Mouse (Mus musculus) adrenal gland, adult 2 months (tissue): ENCODE results near the gene Krt18. TPM values are rescaled to one million over a fixed set of nuclear protein-coding genes. Genes with fewer than 3 reads are reported as not detected.

Experiments used
- DNase-seq: peaks from one replicate; pipeline ENCODE4 v3.0.0; 2021
- polyA plus RNA-seq: library from polyadenylated mRNA; depleted of rRNA; stranded (reverse); fragments of >200 nt; gene quantifications from 2 replicates; pipeline ENCODE4 v1.2.3, GENCODE M21; 2012
- total RNA-seq, 2 experiments: library from RNA; stranded (reverse); gene quantifications; 2 replicates each; pipeline ENCODE4 v1.2.3; 2021

Gene Krt18
- total and polyA plus RNA-seq, 3 experiments, result 0.61 to 2.5 (median 1.6) TPM

DNA sequence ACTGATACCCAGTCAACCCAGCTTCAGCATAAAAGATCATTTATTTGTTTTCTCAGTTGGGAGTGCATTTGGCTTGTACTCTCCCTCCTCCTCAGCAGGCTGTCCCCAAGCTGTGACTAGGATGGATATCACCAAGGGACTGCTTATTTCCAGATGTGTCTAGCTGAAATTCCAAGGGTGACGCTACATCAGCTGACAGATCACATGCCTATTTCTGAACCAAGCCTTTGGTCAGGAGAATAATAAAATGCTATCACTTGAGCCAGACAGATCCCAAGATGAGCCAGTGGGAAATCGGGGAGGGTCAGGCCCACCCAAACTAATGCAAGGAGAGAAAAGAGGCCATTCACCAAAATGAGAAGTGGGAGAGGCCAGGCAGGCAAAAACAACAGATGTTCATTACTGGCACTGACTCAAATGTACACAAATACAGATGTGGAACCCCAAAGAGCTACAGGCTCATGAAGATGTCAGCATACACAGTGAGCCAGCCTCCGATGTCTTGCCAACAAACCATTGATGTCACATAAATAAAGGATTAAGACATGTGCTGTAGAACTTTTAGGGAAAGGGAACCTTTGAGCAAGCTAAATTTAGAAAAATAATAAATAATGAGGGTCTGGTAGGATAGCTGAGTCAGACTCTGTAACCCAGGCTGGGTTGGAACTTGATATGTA lies 17.3 kb upstream of the Krt18 start:
- no peak for DNase-seq

DNA sequence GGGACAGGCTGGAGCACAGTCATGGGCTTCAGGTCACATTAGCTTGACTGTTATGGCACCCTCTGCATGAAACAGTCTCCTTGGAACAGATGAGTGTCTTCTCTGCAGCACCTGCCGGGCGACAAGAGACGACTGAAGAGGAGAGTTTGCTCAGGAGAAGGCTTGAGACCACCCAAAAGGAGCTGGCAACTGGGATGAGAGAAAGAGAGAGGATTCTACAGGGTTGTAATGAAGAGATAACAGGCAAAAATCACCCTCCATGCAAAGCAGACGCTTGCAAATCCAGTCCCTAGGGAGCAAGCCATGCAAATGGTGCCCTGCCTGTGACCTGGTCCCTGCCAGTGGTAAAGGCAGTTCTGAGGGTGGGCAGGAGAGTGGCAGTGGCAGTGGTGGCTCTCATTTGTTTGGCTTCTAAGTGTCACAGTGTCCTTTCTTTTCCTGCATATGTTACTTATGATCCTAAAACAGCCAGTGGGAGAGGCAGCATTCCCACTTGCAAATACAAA lies 15.7 kb upstream of the Krt18 start:
- no peak for DNase-seq

DNA sequence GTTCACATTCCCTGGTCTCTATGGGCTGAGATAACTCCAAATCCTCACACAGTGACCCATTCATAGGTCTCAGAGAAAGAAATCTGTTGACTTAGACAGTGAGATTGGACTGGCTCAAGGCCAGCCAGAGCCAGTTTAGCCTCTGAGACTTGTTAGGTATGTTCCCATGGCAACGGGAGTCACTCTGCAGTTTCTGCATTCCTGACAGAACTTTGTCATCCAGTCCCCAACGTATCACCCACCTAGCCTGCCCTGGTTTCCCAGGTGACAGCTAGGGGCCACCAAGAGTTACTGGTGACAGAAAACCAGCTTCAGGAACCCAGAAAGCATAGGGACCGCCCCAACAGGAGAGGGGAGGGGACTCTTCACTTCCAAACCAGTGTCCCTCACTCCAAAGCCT lies 14.3 kb upstream of the Krt18 start:
- no peak for DNase-seq

DNA sequence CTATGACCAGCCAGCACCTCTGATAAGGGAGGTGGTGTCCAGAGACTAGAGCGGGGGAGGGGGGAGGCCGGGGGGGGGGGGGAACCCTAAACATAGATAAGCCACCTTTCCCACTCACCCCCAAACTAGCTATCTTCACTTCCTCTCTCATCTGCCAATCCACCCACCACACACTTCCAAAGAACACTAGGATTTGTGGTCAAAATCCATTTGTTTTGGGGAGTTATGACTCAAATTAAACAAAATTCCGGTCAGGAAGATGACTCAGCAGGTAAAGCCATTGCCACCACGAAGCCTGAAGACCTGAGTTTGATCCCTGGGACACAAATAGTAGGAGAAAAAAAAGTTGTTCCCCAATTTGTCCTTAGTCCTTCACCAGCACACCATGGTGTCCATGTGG lies 13.1 kb upstream of the Krt18 start:
- no peak for DNase-seq

DNA sequence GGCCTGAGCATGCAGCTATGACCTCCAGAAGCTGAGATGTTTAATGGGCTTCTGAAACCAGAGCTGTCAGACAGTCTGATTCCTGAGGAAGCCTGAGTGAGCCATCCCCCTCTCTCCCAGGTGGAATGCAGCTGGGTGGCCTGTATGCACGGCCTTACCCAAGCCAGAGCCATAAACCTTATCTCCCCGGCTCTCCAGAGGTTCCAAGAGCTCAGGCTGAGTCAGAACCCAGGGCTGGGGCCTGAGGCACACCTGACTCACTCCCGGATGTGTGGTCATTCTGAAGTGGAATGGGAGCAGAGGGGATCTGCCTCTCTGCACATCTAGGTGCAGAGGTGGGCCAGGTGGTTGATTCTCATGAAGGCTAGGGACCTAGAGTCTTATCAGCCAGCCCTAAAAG lies 11.9 kb upstream of the Krt18 start:
- peak; percentile 49 for DNase-seq

DNA sequence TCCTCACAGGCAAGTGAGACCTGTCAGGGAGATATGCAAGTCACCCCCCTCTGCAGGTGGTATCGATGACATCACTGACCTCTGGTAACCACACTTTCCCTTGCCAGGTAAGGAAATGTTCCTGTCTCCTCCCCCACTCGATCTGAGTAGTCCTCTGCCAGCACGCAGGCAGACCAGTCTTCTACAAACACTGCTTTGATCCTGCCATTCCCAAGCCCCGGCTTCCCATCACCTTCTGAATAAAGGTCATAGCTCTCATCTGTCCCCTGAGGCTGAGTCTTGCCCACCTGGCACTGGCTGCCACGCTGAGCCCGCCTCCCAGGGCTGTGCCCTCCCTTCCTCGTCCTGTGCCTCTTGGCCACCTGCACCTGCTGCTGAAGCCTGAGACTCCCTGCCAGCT lies 11.2 kb upstream of the Krt18 start:
- no peak for DNase-seq

DNA sequence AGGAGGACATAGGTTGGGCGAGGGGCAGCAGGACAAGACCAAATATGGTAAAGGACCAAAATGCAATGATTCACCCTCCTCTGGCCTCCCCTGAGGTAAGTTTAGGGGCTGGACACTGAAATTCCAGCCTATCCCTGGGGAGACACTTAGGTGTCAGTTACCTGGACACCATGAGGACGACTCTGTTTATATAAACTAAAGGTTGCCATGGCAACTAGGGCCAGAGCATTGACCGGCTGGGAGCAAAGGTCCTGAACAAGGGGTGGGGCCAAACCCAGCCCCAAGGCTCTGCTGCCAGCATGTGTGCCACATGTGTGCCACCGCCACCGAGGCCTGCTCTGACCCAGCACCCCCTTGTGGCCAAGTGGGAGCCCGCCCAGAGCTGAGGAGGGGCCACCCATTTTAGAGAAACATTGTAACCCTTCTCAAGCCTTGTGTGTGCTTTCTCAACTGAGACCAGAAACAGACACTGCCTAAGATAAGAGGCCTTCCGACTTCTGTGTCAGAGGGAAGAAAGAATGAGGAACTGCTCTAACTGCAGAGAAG lies 10.0 kb upstream of the Krt18 start:
- no peak for DNase-seq

DNA sequence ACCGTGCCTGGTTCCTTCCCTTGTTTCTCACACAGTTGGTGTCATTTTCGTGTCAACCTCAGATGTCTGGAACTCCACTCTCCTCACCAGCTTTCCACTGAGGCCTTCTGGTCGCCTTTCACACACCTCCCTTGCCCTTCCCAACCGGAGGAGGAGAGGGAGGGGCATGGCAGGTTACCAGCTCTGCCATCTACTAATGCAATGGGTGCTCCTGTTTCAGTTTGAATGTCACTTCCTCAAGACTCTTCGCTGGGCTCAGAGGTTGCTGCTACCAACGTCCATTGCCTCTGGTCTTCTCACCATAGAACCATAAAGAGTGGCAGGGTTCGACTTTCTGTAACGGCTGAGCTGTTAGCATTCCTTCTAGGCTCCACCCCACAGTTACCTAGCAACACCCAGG lies 5.5 kb upstream of the Krt18 start:
- no peak for DNase-seq

DNA sequence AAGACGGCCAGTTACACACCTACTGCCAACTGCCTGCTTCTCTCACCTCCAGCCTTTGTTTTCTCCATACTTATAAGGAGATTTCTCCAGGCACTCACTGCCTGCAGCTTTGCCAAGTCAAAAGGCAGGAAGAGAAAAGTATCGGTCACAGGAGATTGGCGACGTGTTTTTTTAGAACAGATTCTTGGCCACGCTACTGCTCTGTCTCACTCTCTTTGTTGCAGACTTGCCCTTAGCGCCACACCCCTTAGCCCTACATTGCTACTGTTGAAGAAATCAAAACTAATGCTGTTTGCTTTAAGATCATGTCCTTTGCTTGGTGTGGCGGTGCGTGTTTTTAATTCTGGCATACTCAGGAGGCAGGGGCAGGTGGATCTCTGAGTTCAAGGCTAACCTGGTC lies 4.1 kb upstream of the Krt18 start:
- DNase-seq, result no peak

DNA sequence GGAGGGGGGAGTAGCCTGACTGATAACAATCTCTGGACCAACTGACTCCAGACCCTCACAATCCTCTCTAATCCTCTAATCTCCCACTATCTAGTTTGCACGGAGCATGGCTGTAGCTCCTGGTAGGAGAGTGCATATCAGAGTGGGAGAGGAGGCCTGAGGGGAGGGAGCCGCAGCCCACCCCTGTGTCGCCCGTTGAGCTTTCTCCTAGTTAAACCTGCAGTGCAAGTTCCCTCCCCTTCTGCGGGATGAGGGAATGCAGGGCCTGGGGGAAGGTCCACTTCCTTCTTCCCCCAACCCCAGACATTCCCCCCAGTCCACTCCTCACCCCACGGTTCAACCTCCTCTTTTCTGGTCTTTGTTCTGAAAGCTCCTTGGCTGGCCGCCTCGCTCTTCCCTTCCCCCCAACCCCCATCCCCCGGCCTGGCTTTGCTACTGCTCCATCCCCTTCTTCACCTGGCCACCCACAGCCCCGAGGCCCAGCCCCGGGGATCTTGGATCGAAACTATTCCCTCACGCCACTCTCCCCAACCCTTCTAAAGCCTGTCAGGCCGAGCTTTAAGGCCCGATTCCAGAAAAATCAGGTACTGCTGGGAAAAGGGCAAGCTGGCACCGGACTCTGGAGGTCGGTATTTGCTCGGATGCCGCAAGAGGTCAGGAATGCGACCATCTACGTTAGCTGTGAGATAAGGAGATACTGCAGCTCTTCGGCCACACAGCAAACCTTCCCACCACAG lies 2.7 kb upstream of the Krt18 start:
- no peak for DNase-seq

DNA sequence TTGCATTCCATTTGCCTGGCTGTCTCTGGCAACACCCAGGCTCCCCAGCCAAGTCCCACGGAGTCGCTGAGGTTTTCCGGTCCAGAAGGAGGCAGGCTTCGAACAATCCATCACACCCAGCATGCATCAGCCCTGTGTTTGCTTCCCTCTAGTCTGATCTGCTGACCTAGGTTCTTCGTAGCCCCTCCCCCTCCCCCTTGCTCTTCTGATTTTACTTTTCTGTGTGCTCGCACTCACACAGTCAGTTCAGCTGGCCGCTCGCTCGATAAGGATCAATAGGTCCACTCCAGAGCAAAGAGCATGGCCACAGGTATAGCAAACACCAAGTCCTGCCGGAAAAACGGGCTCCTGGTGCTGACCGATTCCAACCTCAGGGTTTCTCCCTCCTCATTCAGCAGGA lies 1.6 kb upstream of the Krt18 start:
- DNase-seq, result no peak

DNA sequence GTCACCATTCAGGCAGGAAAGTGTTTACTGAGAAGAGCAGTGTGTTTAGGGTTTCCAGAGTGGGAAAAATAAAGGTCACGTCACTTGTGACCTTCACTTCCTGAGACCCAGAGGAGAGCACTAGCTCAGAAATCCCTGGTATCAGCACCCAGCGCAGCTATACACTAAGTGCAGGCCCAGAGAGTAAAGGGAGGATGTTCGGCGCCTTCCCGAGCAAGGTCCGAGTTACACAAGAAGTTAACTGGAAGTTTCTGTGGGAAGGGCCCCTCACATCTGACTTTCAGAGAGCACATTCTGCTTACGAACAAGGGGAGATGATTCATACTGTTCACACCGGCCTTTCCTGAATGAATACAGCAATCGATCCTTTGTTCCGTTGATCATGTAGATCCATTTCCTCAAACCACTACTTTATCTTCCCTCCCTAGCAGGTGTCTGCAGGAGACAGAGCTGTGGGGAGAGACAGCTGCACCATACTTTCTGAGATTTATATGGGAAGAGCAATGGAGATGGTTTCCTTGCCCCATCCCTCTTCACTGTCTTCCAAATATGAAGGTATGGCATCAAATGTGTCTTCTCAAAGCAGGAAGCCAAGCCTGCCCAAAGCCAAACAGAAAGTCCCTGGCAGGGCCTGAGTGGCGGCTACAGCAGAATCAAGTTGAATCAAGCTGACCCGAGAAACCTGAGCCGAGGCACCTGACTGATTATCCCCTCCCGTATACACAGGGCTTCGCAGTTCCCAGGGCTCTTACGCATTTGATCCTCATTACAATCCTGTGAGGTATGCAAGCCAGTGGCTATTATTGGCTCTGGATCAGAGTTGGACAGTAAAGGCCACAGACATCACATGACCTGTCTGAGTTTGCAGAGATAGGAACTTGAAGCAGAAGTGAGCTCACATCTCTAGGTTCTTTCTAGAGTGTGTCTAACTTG lies 6.4 kb downstream of the Krt18 start:
- DNase-seq, result no peak

DNA sequence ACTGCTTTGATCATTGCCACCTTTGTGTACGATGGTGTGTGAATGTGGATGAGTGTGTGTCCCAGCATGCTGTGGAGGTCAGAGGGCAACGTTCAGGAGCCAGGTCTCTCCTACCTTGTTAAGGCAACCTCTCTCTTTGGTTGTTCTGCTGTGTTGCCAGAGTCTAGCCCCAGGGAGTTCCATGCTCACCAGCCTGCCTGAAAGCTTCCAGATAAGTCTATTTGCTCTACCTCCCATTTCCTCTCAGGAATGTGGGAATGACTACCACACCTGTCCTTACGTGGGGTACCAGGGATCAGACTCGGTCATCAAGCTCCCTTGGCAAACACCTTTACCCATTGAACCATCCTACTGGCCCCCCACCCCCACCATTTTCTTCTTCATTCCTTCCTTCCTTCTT lies 12.3 kb downstream of the Krt18 start:
- no peak for DNase-seq

DNA sequence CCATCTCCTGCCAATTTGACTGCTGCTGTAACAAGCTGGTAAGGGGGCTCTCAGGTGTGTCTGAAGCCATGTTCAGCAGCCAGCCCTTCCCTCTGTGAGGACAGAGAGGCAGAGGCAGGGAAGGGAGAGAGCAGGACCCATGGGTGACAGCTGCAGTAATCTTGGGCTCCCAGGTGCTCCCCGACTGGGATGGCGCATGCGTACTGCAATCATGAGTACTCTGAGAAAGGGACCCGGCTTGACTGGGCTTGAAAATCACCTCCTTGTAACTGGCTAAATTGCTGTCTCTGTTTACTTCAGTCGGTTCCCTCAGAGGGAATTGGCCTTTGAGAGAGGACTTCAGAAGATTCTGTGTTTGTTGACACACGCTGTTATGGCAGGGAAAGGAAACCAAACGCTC lies 14.0 kb downstream of the Krt18 start:
- no peak for DNase-seq

DNA sequence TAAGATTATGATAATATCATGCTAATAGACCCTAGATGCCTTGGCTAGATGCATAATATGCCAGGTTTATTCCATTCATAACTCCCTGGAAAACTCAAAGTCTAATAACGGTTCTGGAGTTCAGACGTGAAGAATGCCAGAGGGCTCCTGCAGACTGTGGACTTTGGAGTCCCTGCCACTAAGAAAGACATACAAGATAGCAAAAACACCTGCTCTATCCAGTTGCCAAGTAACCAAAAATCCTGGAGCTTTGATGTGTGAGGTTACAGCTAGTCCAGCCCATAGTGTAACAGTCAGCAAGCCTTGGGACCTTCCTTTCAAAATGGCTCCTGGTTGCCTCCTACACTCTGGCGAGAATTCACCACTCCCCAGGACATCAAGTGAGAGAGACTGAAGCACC lies 16.8 kb downstream of the Krt18 start:
- no peak for DNase-seq

DNA sequence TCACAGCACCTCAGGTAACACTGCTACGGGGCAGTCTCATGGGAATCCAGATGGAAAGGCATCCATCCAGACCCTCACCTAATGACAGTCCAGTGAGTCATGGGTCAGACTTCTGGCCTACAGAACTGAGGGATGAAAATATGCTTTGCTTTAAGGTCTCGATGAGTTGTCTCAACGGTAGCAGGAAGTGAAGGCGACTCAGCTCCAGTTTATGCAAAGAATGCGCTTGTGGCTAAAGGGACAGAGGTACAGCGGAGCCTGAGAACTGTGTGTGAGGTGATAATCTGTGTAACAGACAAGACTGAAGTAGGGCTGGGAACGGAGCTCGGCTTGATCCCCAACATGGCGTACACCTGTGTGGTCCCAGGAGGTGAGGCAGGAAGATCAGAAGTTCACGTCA lies 17.7 kb downstream of the Krt18 start:
- no peak for DNase-seq

DNA sequence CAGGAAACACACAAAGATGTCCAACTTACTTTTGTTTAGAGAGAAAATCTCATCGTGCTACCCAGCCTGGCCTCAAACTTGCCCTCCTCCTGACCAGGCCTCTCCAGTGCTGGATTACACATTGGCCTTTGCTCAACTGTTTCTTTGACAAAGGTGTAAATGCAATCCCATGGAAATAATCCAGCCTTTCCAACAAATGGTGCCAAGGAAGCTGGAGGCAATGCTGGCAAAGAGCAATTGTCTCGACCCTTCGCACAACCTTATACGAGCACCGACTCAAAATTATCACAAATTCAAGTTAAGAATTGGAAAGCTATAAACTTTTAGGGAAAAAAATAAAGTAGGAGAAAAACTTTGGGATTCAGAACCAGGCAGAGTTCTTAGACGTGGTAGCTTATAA lies 20.0 kb downstream of the Krt18 start:
- no peak for DNase-seq

DNA sequence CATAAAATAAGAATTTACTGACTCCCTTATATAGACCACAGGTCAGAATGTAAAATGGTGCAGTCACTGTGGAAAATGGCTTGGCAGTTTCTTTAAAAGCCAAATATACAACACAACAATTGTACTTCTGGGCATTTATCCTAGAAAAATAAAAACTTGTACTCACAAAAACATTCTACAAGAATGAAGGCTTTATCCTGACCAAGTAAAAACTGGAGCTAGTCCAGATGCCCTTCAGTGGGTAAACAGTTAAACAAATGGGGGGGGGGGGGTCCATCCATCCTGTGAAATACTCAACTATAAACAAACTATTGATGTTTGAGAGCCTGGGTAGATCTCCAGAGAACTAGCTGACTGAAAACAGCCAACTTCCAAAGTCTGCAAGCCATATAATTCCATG lies 21.9 kb downstream of the Krt18 start:
- DNase-seq, result no peak

DNA sequence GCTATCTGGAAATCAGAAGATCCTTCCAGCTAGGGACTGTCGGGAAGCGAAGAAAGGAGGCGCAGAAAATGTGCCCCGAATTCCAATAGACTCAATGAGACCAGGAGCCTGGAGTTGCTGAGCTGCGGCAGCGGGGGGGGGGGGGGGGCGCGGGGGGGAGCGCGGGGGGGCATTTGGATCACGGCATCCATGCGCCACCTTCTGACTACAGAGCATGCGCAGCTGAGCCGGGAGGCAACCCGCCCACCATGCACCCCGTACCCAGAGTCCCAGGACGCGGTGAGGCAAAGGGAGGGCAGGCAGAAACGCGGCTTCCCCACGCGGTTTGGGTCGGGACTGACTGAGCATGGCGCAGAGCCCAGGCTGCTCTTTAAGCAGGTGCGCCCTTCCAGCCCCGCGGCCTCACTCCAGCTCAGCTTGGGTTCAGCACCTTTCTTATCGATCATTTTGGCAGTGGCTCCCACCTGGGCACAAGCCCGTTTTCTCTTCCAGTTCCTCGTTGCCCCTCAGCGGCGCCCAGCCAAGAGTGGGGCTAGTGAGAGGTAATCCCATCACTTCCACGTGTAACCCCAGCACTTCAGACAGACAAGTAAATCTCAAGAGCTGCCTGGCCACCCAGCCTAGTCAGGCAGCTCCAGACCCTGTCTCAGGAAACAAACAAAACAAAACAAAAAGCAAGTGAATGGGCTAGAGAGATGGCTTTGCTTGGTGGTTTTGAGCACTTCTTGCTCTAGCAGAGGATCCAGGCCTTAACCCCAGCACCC lies 24.1 kb downstream of the Krt18 start:
- peak; percentile 65 for DNase-seq

DNA sequence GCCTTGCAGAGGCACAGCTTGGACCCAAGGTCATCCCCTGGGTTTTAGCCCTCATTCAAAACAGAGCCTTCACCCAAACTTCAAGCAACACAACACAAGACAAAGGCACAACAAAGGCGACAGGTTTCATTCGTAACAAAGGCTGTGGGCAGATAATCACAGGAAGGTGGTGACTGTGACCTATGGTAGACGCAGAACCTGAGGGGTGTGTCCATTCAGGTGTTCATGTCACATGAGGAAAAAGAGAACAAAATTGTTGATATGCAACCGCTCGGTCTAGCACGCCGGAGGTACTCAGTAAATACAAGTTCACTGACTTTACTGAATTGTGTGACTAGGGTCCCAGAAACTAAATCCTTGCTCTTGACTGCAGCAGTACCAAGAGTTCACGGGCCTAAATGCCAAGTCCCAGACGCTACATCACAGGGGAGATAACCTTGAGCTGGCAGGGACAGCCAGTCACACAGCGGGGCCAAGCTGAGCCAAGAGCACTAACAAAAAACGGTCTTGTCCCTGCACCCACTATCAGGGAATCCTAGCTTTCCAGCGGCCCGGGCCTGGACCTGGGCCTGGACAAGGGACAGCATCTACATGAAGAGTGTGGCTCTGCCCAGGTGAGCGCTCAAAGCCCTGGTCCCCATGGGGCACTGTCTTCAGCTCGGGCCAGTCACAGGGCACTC lies 28.7 kb downstream of the Krt18 start:
- peak; percentile 77 for DNase-seq
